Mouse (Mus musculus) heart, embryonic 12.5 days (tissue): ENCODE results near the gene Ninj2. TPM values are rescaled to one million over a fixed set of nuclear protein-coding genes. Genes with fewer than 3 reads are reported as not detected.
A peak's percentile ranks its signal among the peaks of the same experiment; 100 is the strongest.

Experiments
- ATAC-seq: fragments of 200-750 bp; cut with Nextera tagmentation; 2 replicates; pipeline ENCODE4 v1.8.0; 2017; ENCODE audit warnings: moderate TSS enrichment, moderate library complexity; ENCODE audit not compliant: insufficient number of reproducible peaks, low FRiP score
- H3K27ac ChIP-seq: fragments of 300-500 bp; sonication (generic); 2 replicates; pipeline ENCODE4 v1.5.1; 2016; ENCODE audit warnings: mild to moderate bottlenecking, moderate library complexity; ENCODE audit not compliant: poor library complexity, severe bottlenecking
- H3K27me3 ChIP-seq: fragments of 300-500 bp; sonication (generic); replicated peaks from 2 replicates; pipeline ENCODE4 v1.6.1; 2016; ENCODE audit warnings: mild to moderate bottlenecking, moderate library complexity
- H3K36me3 ChIP-seq: fragments of 300-500 bp; sonication (generic); 2 replicates; pipeline ENCODE4 v1.6.1; 2016; ENCODE audit warnings: mild to moderate bottlenecking, moderate library complexity
- H3K4me1 ChIP-seq: fragments of 300-500 bp; sonication (generic); replicated peaks from 2 replicates; pipeline ENCODE4 v1.6.1; 2016; ENCODE audit warnings: mild to moderate bottlenecking
- H3K4me2 ChIP-seq: fragments of 300-500 bp; sonication (generic); 2 replicates; pipeline ENCODE4 v1.6.1; 2016; ENCODE audit warnings: mild to moderate bottlenecking, moderate library complexity
- H3K4me3 ChIP-seq: fragments of 300-500 bp; sonication (generic); 2 replicates; pipeline ENCODE4 v1.5.1; 2016; ENCODE audit warnings: mild to moderate bottlenecking
- H3K9ac ChIP-seq: fragments of 300-500 bp; sonication (generic); 2 replicates; pipeline ENCODE4 v1.6.1; 2016; ENCODE audit warnings: mild to moderate bottlenecking, moderate library complexity
- H3K9me3 ChIP-seq: fragments of 300-500 bp; sonication (generic); replicated peaks from 2 replicates; pipeline ENCODE4 v1.6.1; 2016; ENCODE audit warnings: mild to moderate bottlenecking, moderate library complexity
- WGBS: fragments of 180-500 bp; shearing (Covaris S2); methylation state at CpG from one replicate; pipeline ENCODE4 v1.1.7; 2016; 5-methylcytosine and 5-hydroxymethylcytosine counted together
- polyA plus RNA-seq: library from polyadenylated mRNA; unstranded; fragments of >200 nt; fragmentation: Nextera tagmentation; extraction: Ambion mirVana; gene quantifications from 2 replicates; pipeline ENCODE4 v1.2.1, GENCODE M21; 2016

Ninj2 gene
- polyA plus RNA-seq, 1 experiment from 2014 or later, result not detected

DNA sequence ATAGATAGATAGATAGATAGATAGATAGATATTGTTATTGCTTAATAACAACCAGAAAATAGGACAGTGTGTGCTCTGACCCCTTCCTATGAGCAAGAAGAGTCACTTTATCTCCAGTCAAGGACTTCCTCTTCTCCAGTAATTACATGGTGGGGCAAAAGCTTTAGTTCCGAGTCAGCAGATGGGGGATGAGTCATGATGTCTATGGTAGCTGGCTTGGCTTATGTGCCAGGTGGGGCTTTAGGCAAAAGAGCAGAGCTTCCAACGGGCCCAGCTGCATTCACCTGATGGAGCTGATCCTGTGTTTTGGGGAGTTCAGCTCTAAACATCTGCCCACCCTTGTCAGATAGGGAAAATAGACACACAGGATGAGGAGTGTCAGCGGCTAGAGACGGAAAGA lies 62.4 kb downstream of the Ninj2 start:
- H3K36me3 ChIP-seq, result no peaks in the 10 kb centered on the region
- no peak overlapping the region for H3K4me2 ChIP-seq
- H3K27ac ChIP-seq, result no peak overlapping the region
- no peak overlapping the region for H3K9ac ChIP-seq
- no peak overlapping the region for H3K4me3 ChIP-seq
- no peaks in the 10 kb centered on the region for H3K27me3 ChIP-seq
- H3K4me1 ChIP-seq, result peaks cover 37% of the 10 kb centered on the region
- no peaks in the 10 kb centered on the region for H3K9me3 ChIP-seq
- no peak for ATAC-seq
- WGBS, result 73% methylated on average over 4 of the region's 4 CpGs

DNA sequence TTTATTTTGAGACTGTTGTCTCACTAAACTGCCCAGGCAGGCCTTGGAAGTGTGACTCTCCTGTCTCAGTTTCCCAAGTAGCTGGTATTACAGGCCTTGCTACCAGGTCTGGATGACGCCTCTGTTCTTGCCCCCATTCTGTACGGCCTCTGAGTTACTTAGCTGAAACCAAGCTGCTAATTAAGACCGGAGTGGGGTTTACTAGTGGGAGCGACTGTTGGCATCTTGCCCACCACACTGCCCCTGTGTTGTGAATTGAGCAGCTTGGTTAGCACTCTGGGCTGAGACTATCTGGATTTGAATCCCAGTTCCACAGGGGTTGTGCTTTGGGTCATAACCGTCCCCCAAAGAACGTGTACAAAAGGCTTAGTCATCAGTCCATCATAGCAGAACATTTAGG lies 64.3 kb downstream of the Ninj2 start:
- H3K4me1 ChIP-seq, result peaks cover 35% of the 10 kb centered on the region
- no peak for ATAC-seq
- H3K36me3 ChIP-seq, result no peaks in the 10 kb centered on the region
- H3K9ac ChIP-seq, result no peak overlapping the region
- 78% methylated on average over 6 of the region's 6 CpGs for WGBS
- H3K27me3 ChIP-seq, result no peaks in the 10 kb centered on the region
- no peaks in the 10 kb centered on the region for H3K9me3 ChIP-seq
- H3K27ac ChIP-seq, result no peak overlapping the region
- no peak overlapping the region for H3K4me3 ChIP-seq
- no peak overlapping the region for H3K4me2 ChIP-seq

DNA sequence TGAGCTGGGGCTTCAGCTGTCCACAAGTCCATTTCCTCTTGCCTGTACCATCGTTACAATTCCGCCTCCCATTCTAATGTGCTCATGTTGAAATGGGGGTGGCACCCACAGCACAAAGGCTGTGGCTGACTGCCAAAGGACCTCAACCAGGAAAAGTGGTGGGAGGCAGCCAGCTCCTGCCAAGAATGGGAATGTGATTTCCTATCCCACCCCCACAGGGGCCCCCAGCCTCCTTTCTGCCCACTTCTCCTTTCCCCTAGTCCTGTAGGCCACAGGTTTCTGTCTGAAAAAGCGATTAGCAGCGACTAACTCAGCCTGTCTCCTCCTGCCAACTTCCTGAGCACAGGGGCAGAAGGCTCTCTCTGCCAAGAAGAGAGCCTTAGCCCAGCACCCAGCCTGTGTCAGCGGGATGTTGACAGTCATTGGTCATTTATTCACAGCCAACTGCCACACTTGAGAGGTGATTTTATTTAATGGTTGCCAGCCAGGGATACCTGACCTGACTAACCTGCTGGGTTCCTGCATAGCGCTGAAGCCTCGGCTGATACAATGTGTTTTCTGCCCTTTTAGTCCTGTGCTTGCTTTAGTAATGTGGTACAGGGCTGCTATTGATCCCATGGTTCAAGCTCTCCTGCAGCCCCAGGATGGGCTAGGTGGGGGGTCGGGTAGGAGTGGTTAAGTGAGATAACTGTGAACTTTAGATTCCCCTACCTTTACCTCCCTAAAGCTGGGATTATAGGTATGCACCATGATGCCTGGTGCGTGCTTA lies 66.2 kb downstream of the Ninj2 start:
- 52% methylated on average over 9 of the region's 9 CpGs for WGBS

DNA sequence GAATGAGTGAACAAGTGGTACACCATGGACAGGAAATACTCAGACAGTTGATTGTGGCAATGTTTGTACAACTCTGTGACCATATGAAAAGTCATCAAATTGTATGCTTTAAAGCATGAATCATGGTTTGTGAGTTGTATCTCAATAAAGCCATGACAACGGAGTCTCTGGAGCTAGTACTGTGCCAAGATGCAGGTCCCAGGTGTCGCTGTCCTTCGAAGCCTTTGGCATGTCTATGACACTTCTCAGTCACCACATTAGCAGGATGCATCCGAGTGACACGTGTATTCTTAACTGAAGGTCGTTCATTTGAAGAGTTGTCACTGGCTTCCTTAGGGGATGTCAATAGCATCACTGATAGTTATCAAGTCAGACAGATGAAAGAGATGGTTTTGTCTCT lies 69.8 kb downstream of the Ninj2 start:
- Histone ChIP-seq H3K4me2 (no peak overlapping the region), H3K27ac (no peak overlapping the region), H3K4me3 (no peak overlapping the region), H3K4me1 (peaks cover 36% of the 10 kb centered on the region), H3K27me3 (no peaks in the 10 kb centered on the region), H3K36me3 (no peaks in the 10 kb centered on the region), H3K9me3 (no peaks in the 10 kb centered on the region), H3K9ac (no peak overlapping the region)
- WGBS, result 65% methylated on average over 6 of the region's 6 CpGs
- ATAC-seq, result no peak

More for the DNA sequence above, 66.2 kb downstream of the Ninj2 start:
- Histone ChIP-seq H3K36me3 (no peaks in the 10 kb centered on the region), H3K4me3 (no peak overlapping the region), H3K9ac (no peak overlapping the region), H3K27me3 (no peaks in the 10 kb centered on the region), H3K4me2 (no peak overlapping the region), H3K4me1 (peaks cover 31% of the 10 kb centered on the region), H3K9me3 (no peaks in the 10 kb centered on the region), H3K27ac (peak overlapping the region; percentile 50)
- peak; percentile 67 for ATAC-seq

DNA sequence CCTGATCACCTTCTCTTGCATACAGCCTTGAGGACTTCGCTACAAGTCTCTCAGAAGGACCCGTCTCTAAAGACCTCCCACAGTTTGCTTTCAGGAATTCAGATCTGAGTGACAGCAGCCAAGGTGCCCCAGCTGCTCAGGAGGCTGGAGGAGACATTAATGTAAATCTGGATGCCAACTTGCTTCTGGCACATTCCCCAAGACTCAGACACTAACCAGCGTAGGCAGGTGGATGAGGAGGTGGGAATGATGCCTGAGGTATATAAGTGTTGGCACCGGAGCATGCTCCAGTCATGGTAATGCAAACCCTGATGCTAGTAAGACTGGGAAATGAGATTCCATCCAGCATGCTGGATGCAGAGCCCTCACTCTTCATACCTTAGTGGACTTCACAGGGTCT lies 71.6 kb downstream of the Ninj2 start:
- ATAC-seq, result no peak
- WGBS, result 83% methylated on average over 4 of the region's 4 CpGs
- H3K4me1 ChIP-seq, result peaks cover 21% of the 10 kb centered on the region

DNA sequence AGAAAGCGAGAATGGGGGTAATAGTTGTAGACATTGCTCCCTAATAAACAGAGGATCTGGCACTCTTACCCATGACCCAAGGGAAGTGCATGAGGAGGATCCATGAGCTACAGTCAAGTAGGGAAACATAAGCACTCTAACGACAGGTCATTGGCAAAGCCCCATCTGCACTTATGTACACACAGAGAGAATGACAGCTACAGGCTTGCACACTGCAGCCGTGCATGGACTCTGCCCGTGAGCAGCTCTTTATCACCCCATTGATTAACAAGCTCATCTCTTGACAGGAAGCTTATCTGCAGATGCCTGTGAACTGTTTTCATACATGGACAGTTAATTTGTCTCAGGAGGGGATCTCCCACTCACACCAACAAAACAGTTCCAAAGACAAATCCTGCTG lies 74.4 kb downstream of the Ninj2 start:
- Histone ChIP-seq H3K9me3 (no peaks in the 10 kb centered on the region), H3K4me1 (0 out of 2 replicates have a peak, but pooled peaks cover 13% of the 10 kb centered on the region), H3K9ac (no peak overlapping the region), H3K4me3 (no peak overlapping the region), H3K27me3 (no peaks in the 10 kb centered on the region), H3K36me3 (no peaks in the 10 kb centered on the region), H3K27ac (no peak overlapping the region), H3K4me2 (no peak overlapping the region)
- ATAC-seq, result no peak
- 35% methylated on average over 4 of the region's 4 CpGs for WGBS

More for the DNA sequence above, 71.6 kb downstream of the Ninj2 start:
- no peak overlapping the region for H3K27ac ChIP-seq
- H3K9ac ChIP-seq, result no peak overlapping the region
- no peaks in the 10 kb centered on the region for H3K36me3 ChIP-seq
- no peaks in the 10 kb centered on the region for H3K27me3 ChIP-seq
- H3K4me3 ChIP-seq, result no peak overlapping the region
- H3K4me2 ChIP-seq, result no peak overlapping the region
- H3K9me3 ChIP-seq, result no peaks in the 10 kb centered on the region

DNA sequence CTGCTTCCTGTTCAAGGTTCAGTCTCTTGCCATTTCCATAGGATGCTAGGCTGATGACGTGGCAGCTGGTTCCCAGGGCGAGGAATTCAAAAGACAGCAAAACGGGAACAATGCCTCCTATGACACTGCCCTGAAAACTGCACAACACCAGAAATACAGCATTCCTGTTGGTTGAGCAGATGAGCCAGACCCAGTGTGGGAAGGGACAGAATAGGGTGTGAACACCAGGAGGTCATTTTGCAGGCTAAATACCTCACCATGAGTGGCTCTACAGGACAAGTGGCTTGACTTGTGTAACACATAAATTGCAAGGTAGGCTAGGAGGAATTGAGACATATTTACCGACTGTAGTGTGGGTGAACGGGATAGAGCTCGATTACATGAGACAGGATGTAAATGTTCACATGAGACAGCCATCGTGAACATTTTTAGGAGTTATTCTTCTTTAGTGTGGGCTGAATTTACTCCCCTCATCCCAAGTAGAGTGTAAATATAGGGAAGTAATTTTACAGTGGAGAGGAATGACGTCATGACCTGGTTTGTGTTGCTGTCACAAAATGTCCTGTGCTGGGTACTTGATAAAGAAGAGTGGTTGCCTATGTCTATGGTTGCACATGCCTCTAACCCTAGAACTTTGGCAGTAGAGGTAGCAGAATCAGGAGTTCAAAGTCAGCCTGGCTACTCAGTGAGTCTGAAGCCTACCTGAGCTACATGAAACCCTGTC lies 79.3 kb downstream of the Ninj2 start:
- no peak for ATAC-seq
- Histone ChIP-seq H3K4me2 (no peak overlapping the region), H3K9ac (no peak overlapping the region), H3K4me3 (no peak overlapping the region), H3K4me1 (peaks cover 37% of the 10 kb centered on the region), H3K36me3 (no peaks in the 10 kb centered on the region), H3K27me3 (no peaks in the 10 kb centered on the region), H3K9me3 (no peaks in the 10 kb centered on the region), H3K27ac (no peak overlapping the region)
- WGBS, result 80% methylated on average over 8 of the region's 8 CpGs

DNA sequence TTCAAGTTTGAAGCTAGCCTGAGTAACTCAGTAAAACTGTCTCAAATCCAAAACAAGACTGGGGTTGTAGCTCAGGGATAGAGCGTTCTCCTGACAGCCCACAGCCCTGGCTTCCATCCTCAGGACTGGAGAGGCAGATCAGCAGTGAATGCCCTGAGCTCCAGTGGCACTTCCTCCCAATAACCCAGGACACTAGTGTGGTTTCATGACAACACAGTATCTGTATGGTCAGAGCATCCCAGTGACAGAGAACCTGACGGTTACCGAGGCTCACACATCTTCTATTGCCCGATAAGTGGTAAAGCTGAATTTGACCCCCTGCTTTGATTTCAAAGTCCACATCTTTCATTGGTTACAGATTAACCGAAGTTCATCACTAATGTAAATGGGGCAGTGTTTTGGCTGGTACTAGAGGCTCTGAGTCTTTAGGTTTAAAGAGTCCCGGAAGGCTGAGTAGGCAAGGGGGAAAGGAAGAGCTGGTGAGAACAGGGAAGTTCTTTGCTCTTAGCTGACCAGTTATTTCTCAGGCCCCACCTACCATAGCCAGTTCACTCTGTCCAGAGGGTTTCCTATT lies 81.0 kb downstream of the Ninj2 start:
- WGBS, result 60% methylated on average over 6 of the region's 6 CpGs
- Histone ChIP-seq H3K4me1 (peaks cover 33% of the 10 kb centered on the region), H3K27ac (peak overlapping the region; percentile 92), H3K9ac (no peak overlapping the region), H3K4me3 (no peak overlapping the region), H3K4me2 (no peak overlapping the region; the same call in 1 of the 2 replicates), H3K27me3 (no peaks in the 10 kb centered on the region), H3K9me3 (no peaks in the 10 kb centered on the region), H3K36me3 (no peaks in the 10 kb centered on the region)
- no peak for ATAC-seq

DNA sequence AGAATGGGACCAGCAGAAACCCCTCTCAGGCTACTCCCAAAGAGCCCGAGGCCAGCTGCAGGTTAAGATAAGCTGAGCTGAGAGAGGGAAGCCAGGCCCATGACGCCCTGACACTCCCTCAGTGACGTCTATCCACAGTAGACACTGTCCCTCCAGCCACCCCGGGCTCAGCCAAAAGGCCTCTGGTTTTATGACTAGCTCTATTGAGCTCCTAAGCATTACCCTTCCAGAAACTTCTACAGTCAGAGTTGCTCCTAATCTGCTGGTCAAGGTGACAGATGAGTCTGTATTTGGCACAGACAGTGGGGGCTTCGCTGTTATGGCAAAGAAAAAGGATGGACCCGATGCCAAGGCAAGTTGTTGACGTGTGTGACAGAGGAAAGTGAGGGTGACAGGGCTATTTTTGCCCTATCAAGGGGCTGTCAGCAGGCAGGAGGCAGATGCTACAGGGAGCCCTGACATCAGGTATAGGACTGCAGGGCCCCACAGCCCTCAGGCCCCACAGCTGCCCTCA lies 81.5 kb downstream of the Ninj2 start:
- peaks cover 38% of the 10 kb centered on the region for H3K4me1 ChIP-seq
- no peak overlapping the region for H3K9ac ChIP-seq
- no peak overlapping the region for H3K4me3 ChIP-seq
- H3K36me3 ChIP-seq, result no peaks in the 10 kb centered on the region
- H3K9me3 ChIP-seq, result no peaks in the 10 kb centered on the region
- peak; percentile 98 for ATAC-seq
- peak overlapping the region; percentile 92 for H3K27ac ChIP-seq
- peak overlapping the region; percentile 13 for H3K4me2 ChIP-seq
- no peaks in the 10 kb centered on the region for H3K27me3 ChIP-seq
- WGBS, result 12% methylated on average over 7 of the region's 7 CpGs

DNA sequence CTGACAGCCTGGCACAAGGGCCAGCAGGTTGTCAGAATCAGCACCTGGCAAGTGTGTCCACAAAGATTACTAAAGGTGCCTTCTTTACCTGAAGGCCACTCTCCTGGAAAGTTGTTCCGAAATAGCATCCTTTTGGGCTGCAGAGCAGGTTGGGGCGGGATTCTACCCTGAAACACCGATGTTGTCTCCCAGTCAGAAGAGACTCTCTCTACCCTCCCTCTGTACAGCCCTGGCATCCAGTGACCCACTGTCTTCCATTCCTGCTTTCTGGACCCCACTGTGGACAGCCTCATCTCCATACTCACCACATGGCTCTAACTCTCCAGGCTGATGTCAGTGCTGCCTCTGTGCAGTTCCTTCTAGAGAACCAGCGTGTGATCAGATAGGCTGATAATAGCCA lies 82.5 kb downstream of the Ninj2 start:
- Histone ChIP-seq H3K36me3 (no peaks in the 10 kb centered on the region), H3K4me2 (no peak overlapping the region), H3K9ac (no peak overlapping the region), H3K27ac (peak overlapping the region; percentile 92), H3K4me3 (no peak overlapping the region), H3K9me3 (no peaks in the 10 kb centered on the region), H3K27me3 (no peaks in the 10 kb centered on the region), H3K4me1 (peaks cover 48% of the 10 kb centered on the region)
- ATAC-seq, result no peak
- 92% methylated on average over 4 of the region's 4 CpGs for WGBS

DNA sequence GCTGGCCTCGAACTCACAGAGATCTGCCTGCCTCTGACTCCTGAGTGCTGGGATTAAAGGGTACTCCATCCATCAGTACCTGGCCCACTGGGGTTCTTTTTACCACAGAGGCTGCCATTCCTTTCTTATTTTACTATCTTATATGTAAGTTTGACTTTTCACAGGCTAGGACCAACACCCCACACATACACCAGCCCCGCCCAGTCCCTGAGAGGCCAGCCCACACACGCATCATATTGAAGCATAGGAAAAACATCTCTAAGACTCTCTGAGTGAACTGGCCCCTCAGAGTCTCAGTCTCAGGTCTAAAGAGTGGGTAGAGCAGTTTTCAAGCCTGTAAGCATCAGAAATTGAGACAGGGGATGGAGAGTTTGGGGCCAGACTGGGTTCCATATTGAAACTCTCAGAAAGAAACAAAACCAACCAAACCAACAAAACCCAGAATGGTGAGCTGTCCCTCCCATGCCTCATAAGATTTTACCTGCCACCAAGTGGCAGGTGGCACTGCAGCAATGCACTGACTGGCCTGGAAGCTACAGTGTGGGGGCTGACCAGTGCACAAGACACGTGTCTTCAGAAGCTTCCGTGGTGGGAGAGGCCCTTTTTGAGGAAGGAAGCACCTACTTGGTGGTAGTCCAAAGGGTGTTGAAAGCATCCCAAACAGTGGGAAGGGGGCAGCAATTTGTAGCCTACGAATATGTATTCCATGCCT lies 86.0 kb downstream of the Ninj2 start:
- Histone ChIP-seq H3K9me3 (no peaks in the 10 kb centered on the region), H3K36me3 (no peaks in the 10 kb centered on the region), H3K4me2 (no peak overlapping the region), H3K27me3 (no peaks in the 10 kb centered on the region), H3K4me1 (peaks cover 33% of the 10 kb centered on the region), H3K4me3 (no peak overlapping the region), H3K9ac (no peak overlapping the region), H3K27ac (no peak overlapping the region)
- no peak for ATAC-seq
- 86% methylated on average over 6 of the region's 6 CpGs for WGBS
